Mouse (Mus musculus): ENCODE measurements around the gene Cct4.

GRCm38 (mm10) chr11:22971835-22972709 lies 18.2 kb upstream of the Cct4 start, which contains the start of gene Zrsr1:
- TF ChIP-seq CTCF (IDR thresholded peaks at IDR 0.05; ENCODE audit: low read depth), result no peak; the same call in 1 of the 2 replicates
- no peak for TF ChIP-seq EP300 (optimal IDR thresholded peaks at IDR 0.05)

Measured in stomach, postnatal 0 days (tissue).